Mouse (Mus musculus) gastrocnemius, postnatal 4 days (tissue): ENCODE results near the gene Adamts4. TPM values are rescaled to one million over a fixed set of nuclear protein-coding genes. Genes with fewer than 3 reads are reported as not detected.

Experiments used
- DNase-seq, 2 experiments: peaks; one replicate each; pipeline ENCODE4 v3.0.0; 2021 to 2022; ENCODE audit warnings: low spot score in 2 of 2, mixed read lengths in 2 of 2
- long read RNA-seq, 2 experiments: library from polyadenylated mRNA; stranded (forward); transcript quantifications; one replicate each; pipeline ENCODE4 v2.0.0; 2021
- total RNA-seq, 2 experiments: library from RNA; stranded (reverse); gene quantifications; 2 replicates each; pipeline ENCODE4 v1.2.3; 2021

Gene Adamts4
- 10 to 100 TPM; 12.1 to 12.5 TPM for total RNA-seq
- long read RNA-seq, experiment 1, full-length matches to known transcripts = 10 of 13 reads
- long read RNA-seq, experiment 1, partial matches to known transcripts = 3 of 13 reads
- long read RNA-seq, experiment 1, other reads (novel, unspliced or antisense) = 0 of 13 reads
- long read RNA-seq, experiment 2, full-length matches to known transcripts = 11 of 11 reads
- long read RNA-seq, experiment 2, partial matches to known transcripts = 0 of 11 reads
- long read RNA-seq, experiment 2, other reads (novel, unspliced or antisense) = 0 of 11 reads

GRCm38 (mm10) chr1:171249913-171250600, at the start of gene Adamts4:
Adamts4 (plus strand) TSS chr1:171250421.
- DNase-seq = peak in 1 of 2 experiments; percentile 67

- no peak for DNase-seq
Observed at GRCm38 (mm10) chr1:171200769-171201168, 49.5 kb upstream of the Adamts4 start.

- no peak for DNase-seq
Observed at GRCm38 (mm10) chr1:171203471-171204248, 46.6 kb upstream of the Adamts4 start.

- DNase-seq = no peak
Observed at GRCm38 (mm10) chr1:171204249-171204644, 46.0 kb upstream of the Adamts4 start.

GRCm38 (mm10) chr1:171205704-171206493, 44.3 kb upstream of the Adamts4 start:
- no peak for DNase-seq

- no peak for DNase-seq
Observed at GRCm38 (mm10) chr1:171209409-171209808, 40.8 kb upstream of the Adamts4 start.

GRCm38 (mm10) chr1:171212854-171213253, 37.4 kb upstream of the Adamts4 start:
- DNase-seq = no peak

- DNase-seq = no peak
Observed at GRCm38 (mm10) chr1:171213801-171214496, 36.3 kb upstream of the Adamts4 start, which contains the start of gene Nr1i3. Nr1i3 (plus strand) TSS chr1:171213970.

- no peak for DNase-seq
Observed at GRCm38 (mm10) chr1:171216241-171216955, 33.8 kb upstream of the Adamts4 start.

- peak; percentile 63 to 83 for DNase-seq
Observed at GRCm38 (mm10) chr1:171220871-171221270, 29.4 kb upstream of the Adamts4 start.

GRCm38 (mm10) chr1:171221281-171222193, 28.7 kb upstream of the Adamts4 start:
- peak in 1 of 2 experiments; percentile 31 for DNase-seq

GRCm38 (mm10) chr1:171222238-171223155, 27.7 kb upstream of the Adamts4 start, which contains the start of gene Tomm40l:
Tomm40l (minus strand) TSS chr1:171222514.
- peak; percentile 70 to 87 for DNase-seq

GRCm38 (mm10) chr1:171223168-171223567, 27.1 kb upstream of the Adamts4 start:
- no peak for DNase-seq

- no peak for DNase-seq
Observed at GRCm38 (mm10) chr1:171223796-171224195, 26.4 kb upstream of the Adamts4 start.

GRCm38 (mm10) chr1:171224857-171225256, 25.4 kb upstream of the Adamts4 start, which contains the start of gene Apoa2:
Apoa2 (plus strand) TSS chr1:171225054.
- DNase-seq = no peak

GRCm38 (mm10) chr1:171226780-171227179, 23.4 kb upstream of the Adamts4 start:
- DNase-seq = no peak

- DNase-seq = no peak
Observed at GRCm38 (mm10) chr1:171227879-171228278, 22.3 kb upstream of the Adamts4 start.
